Comparison of ENCODE assay signal across 8 mouse cellular contexts in genomic region chr2:65668437-65669135, GRCm38 (mm10). TPM values are rescaled to one million over a fixed set of nuclear protein-coding genes. Genes with fewer than 3 reads are reported as not detected.
DNase-seq lines count a peak whose midpoint lies in the region; ATAC-seq and TF ChIP-seq lines count a peak whose summit lies in the region.

No protein-coding gene starts in this region.

- peak overlapping the region; percentile 10 for H3K27ac ChIP-seq in forebrain, embryonic 13.5 days
- no peak overlapping the region for H3K27ac ChIP-seq in liver, embryonic 15.5 days (replicated peaks)
- peak overlapping the region; percentile 84 for H3K27ac ChIP-seq in neural tube, embryonic 13.5 days (replicated peaks)

- H3K4me1 ChIP-seq in E14TG2a.4 (replicated peaks; ENCODE audit: low read depth, low read length), result peaks cover 11% of the 10 kb centered on the region
- peaks cover 15% of the 10 kb centered on the region for H3K4me1 ChIP-seq in forebrain, embryonic 13.5 days
- no peaks in the 10 kb centered on the region for H3K4me1 ChIP-seq in liver, embryonic 15.5 days (replicated peaks)
- H3K4me1 ChIP-seq in neural tube, embryonic 13.5 days (replicated peaks), result peaks cover 25% of the 10 kb centered on the region

- DNase-seq in c-Kit-positive CD71-negative TER-119-negative erythroid progenitor cells, embryonic 14.5 days (ENCODE audit: low read depth), result peak; percentile 36
- peak; percentile 39 to 63 for DNase-seq in heart, postnatal 14 days
- peak; percentile 70 to 83 for DNase-seq in kidney, postnatal 4 days
- peak; percentile 42 for DNase-seq in thymus, postnatal 25 days

- H3K36me3 ChIP-seq in E14TG2a.4 (ENCODE audit: insufficient read depth, low read length), result no peaks in the 10 kb centered on the region
- H3K36me3 ChIP-seq in forebrain, embryonic 13.5 days (ENCODE audit: poor library complexity, severe bottlenecking), result no peaks in the 10 kb centered on the region
- H3K36me3 ChIP-seq in liver, embryonic 15.5 days (replicated peaks), result no peaks in the 10 kb centered on the region
- H3K36me3 ChIP-seq in neural tube, embryonic 13.5 days, result no peaks in the 10 kb centered on the region

- H3K27me3 ChIP-seq in E14TG2a.4 (ENCODE audit: insufficient read depth, low read length), result no peaks in the 10 kb centered on the region
- no peaks in the 10 kb centered on the region for H3K27me3 ChIP-seq in forebrain, embryonic 13.5 days
- no peaks in the 10 kb centered on the region for H3K27me3 ChIP-seq in liver, embryonic 15.5 days
- H3K27me3 ChIP-seq in neural tube, embryonic 13.5 days, result no peaks in the 10 kb centered on the region

- 19% methylated on average over 12 of the region's 12 CpGs for WGBS in forebrain, embryonic 13.5 days
- 16% methylated on average over 12 of the region's 12 CpGs for WGBS in liver, embryonic 15.5 days (ENCODE audit: insufficient replicate concordance)
- 12% methylated on average over 12 of the region's 12 CpGs for WGBS in neural tube, embryonic 13.5 days

- peak; percentile 44 for TF ChIP-seq CTCF in E14TG2a.4 (conservative IDR thresholded peaks at IDR 0.05; ENCODE audit: low read length)

- peak overlapping the region; percentile 60 for H3K9ac ChIP-seq in forebrain, embryonic 13.5 days
- H3K9ac ChIP-seq in liver, embryonic 15.5 days, result no peak overlapping the region
- H3K9ac ChIP-seq in neural tube, embryonic 13.5 days, result peak overlapping the region; percentile 77

- H3K4me2 ChIP-seq in forebrain, embryonic 13.5 days, result peak overlapping the region; percentile 58
- H3K4me2 ChIP-seq in liver, embryonic 15.5 days, result peak overlapping the region; percentile 52
- H3K4me2 ChIP-seq in neural tube, embryonic 13.5 days, result peak overlapping the region; percentile 66

- ATAC-seq in forebrain, embryonic 13.5 days, result peak; percentile 97
- no peak for ATAC-seq in liver, embryonic 15.5 days (ENCODE audit: insufficient read depth)
- peak; percentile 97 for ATAC-seq in neural tube, embryonic 13.5 days (ENCODE audit: low read depth)

- intact Hi-C loops in heart, postnatal 14 days (cut with DNase I), result loop anchor here (5.0 kb wide), 3 partner anchors 46 to 271 kb away; partner anchors contain the start of gene Scn2a

- H3K9me3 ChIP-seq in E14TG2a.4 (ENCODE audit: low read length), result no peaks in the 10 kb centered on the region
- H3K9me3 ChIP-seq in forebrain, embryonic 13.5 days (replicated peaks), result no peaks in the 10 kb centered on the region
- H3K9me3 ChIP-seq in liver, embryonic 15.5 days (replicated peaks), result no peaks in the 10 kb centered on the region
- no peaks in the 10 kb centered on the region for H3K9me3 ChIP-seq in neural tube, embryonic 13.5 days

- H3K4me3 ChIP-seq in E14TG2a.4 (replicated peaks; ENCODE audit: low read length), result no peak overlapping the region
- peak overlapping the region; percentile 37 for H3K4me3 ChIP-seq in forebrain, embryonic 13.5 days
- H3K4me3 ChIP-seq in liver, embryonic 15.5 days (replicated peaks), result 0 out of 2 replicates have a peak overlapping the region, but pooled peaks have one; percentile 18
- peak overlapping the region; percentile 49 for H3K4me3 ChIP-seq in neural tube, embryonic 13.5 days

RNA-seq across cellular contexts. Expression of gene Scn2a, which starts 48.0 kb away (rescaled TPM):
- polyA plus RNA-seq in forebrain, embryonic 13.5 days (2015; fragmentation: Nextera tagmentation; extraction: Ambion mirVana), result 14.7 and 15.0 TPM in 2 replicates
- total RNA-seq in heart, postnatal 14 days (2021), result under 1 TPM; 0.27 to 0.33 TPM
- 0.10 and 0.12 TPM in 2 replicates for polyA plus RNA-seq in liver, embryonic 15.5 days (2015; fragmentation: Nextera tagmentation; extraction: Ambion mirVana)
- polyA plus RNA-seq in neural tube, embryonic 13.5 days (2015; fragmentation: Nextera tagmentation; extraction: Ambion mirVana), result 30.5 and 33.5 TPM in 2 replicates

Comparison
In these comparisons a context has a peak if more than half of its experiments do, and no peak if none do; other contexts are left out.
1. RNA of gene Scn2a, which starts 48.0 kb away (polyA plus RNA-seq): 30.5 to 33.5 TPM in neural tube, embryonic 13.5 days and 14.7 to 15.0 TPM in forebrain, embryonic 13.5 days; 0.10 to 0.12 TPM in liver, embryonic 15.5 days; every median in the first group is over 10 times any median in the second.
2. Peak in every context shown above with its lines, with median percentiles within 50 percentile points of each other: DNase-seq and H3K4me2 ChIP-seq.